Mouse (Mus musculus) hindbrain, embryonic 11.5 days (tissue): ENCODE measurements at regions not wholly inside any gene's neighbourhood (a gene's known extent, or its start where the extent isn't known, plus 50 kb on each side); places are given as distances from the start of the nearest gene placed in this dataset.

Source experiments
- ATAC-seq: fragments of 200-750 bp; cut with Nextera tagmentation; 2 replicates; pipeline ENCODE4 v1.8.0; 2017; ENCODE audit warnings: mild to moderate bottlenecking, moderate TSS enrichment, moderate library complexity; ENCODE audit not compliant: low FRiP score
- DNase-seq: peaks from one replicate; pipeline ENCODE4 v3.0.0-alpha.2; 2015; ENCODE audit warnings: low spot score
- H3K27ac ChIP-seq: fragments of 300-500 bp; sonication (generic); 2 replicates; pipeline ENCODE4 v1.5.1; 2014; ENCODE audit warnings: mild to moderate bottlenecking, low read depth, low read length
- H3K27me3 ChIP-seq: fragments of 300-500 bp; sonication (generic); 2 replicates; pipeline ENCODE4 v1.6.1; 2014; ENCODE audit warnings: mild to moderate bottlenecking, low read length, moderate library complexity, mixed read lengths; ENCODE audit not compliant: control insufficient read depth, insufficient read depth
- H3K36me3 ChIP-seq: fragments of 300-500 bp; sonication (generic); 2 replicates; pipeline ENCODE4 v1.6.1; 2014; ENCODE audit warnings: mild to moderate bottlenecking, low read length, moderate library complexity, mixed read lengths; ENCODE audit not compliant: control insufficient read depth, insufficient read depth
- H3K4me1 ChIP-seq: fragments of 300-500 bp; sonication (generic); replicated peaks from 2 replicates; pipeline ENCODE4 v1.6.1; 2014; ENCODE audit warnings: low read length, mixed read lengths; ENCODE audit not compliant: control insufficient read depth, insufficient read depth
- H3K4me2 ChIP-seq: fragments of 300-500 bp; sonication (generic); replicated peaks from 2 replicates; pipeline ENCODE4 v1.6.1; 2014; ENCODE audit warnings: mild to moderate bottlenecking, low read depth, low read length
- H3K4me3 ChIP-seq: fragments of 300-500 bp; sonication (generic); 2 replicates; pipeline ENCODE4 v1.5.1; 2014; ENCODE audit warnings: low read depth, low read length
- H3K9ac ChIP-seq: fragments of 300-500 bp; sonication (generic); 2 replicates; pipeline ENCODE4 v1.6.1; 2014; ENCODE audit warnings: low read depth, low read length
- H3K9me3 ChIP-seq: fragments of 300-500 bp; sonication (generic); 2 replicates; pipeline ENCODE4 v1.6.1; 2016; ENCODE audit warnings: low read length; ENCODE audit not compliant: control insufficient read depth
- WGBS: fragments of 180-500 bp; shearing (Covaris S2); extraction: QIAGEN DNeasy Blood & Tissue Kit; methylation state at CpG from one replicate; pipeline ENCODE4 v1.1.7; 2014; 5-methylcytosine and 5-hydroxymethylcytosine counted together

GRCm38 (mm10) chr13:42490956-42491680 is 189.3 kb upstream of the Phactr1 start:
- Histone ChIP-seq H3K4me3 (no peak overlapping the region), H3K27ac (no peak overlapping the region), H3K27me3 (no peaks in the 10 kb centered on the region), H3K9me3 (no peaks in the 10 kb centered on the region), H3K4me2 (no peak overlapping the region), H3K4me1 (no peaks in the 10 kb centered on the region), H3K36me3 (no peaks in the 10 kb centered on the region), H3K9ac (no peak overlapping the region)
- ATAC-seq = no peak
- 84% methylated on average over 4 of the region's 4 CpGs for WGBS
- no peak for DNase-seq

- Histone ChIP-seq H3K4me1 (no peaks in the 10 kb centered on the region), H3K4me2 (no peak overlapping the region), H3K4me3 (no peak overlapping the region), H3K36me3 (no peaks in the 10 kb centered on the region), H3K9me3 (no peaks in the 10 kb centered on the region), H3K9ac (no peak overlapping the region), H3K27ac (no peak overlapping the region), H3K27me3 (no peaks in the 10 kb centered on the region)
- DNase-seq = no peak
- ATAC-seq = no peak
- 87% methylated on average over 5 of the region's 5 CpGs for WGBS
Observed at GRCm38 (mm10) chr13:42494371-42494770, 186.1 kb upstream of the Phactr1 start.

- Histone ChIP-seq H3K27me3 (no peaks in the 10 kb centered on the region), H3K9ac (no peak overlapping the region), H3K9me3 (no peaks in the 10 kb centered on the region), H3K4me1 (no peaks in the 10 kb centered on the region), H3K4me2 (no peak overlapping the region), H3K36me3 (no peaks in the 10 kb centered on the region), H3K27ac (no peak overlapping the region), H3K4me3 (no peak overlapping the region)
- DNase-seq (no peak), ATAC-seq (no peak)
- WGBS = 74% methylated on average over 4 of the region's 4 CpGs
Observed at GRCm38 (mm10) chr13:42498351-42498750, 182.1 kb upstream of the Phactr1 start.

- Histone ChIP-seq H3K4me2 (no peak overlapping the region), H3K4me1 (no peaks in the 10 kb centered on the region), H3K36me3 (no peaks in the 10 kb centered on the region), H3K9me3 (no peaks in the 10 kb centered on the region), H3K27me3 (no peaks in the 10 kb centered on the region), H3K4me3 (no peak overlapping the region), H3K27ac (no peak overlapping the region), H3K9ac (no peak overlapping the region)
- 76% methylated on average over 5 of the region's 5 CpGs for WGBS
- no peak for ATAC-seq
- no peak for DNase-seq
Observed at GRCm38 (mm10) chr13:42507535-42507934, 172.9 kb upstream of the Phactr1 start.

- no peak overlapping the region for H3K9ac ChIP-seq
- WGBS = 81% methylated on average over 4 of the region's 4 CpGs
Observed at GRCm38 (mm10) chr13:42518686-42519085, 161.7 kb upstream of the Phactr1 start.

GRCm38 (mm10) chr13:42522553-42522952 is 157.9 kb upstream of the Phactr1 start:
- H3K9ac ChIP-seq = no peak overlapping the region
- ATAC-seq = no peak
- H3K36me3 ChIP-seq = no peaks in the 10 kb centered on the region
- no peak overlapping the region for H3K4me2 ChIP-seq
- no peaks in the 10 kb centered on the region for H3K9me3 ChIP-seq
- no peak overlapping the region for H3K27ac ChIP-seq
- no peaks in the 10 kb centered on the region for H3K4me1 ChIP-seq
- no peak for DNase-seq
- no peaks in the 10 kb centered on the region for H3K27me3 ChIP-seq
- H3K4me3 ChIP-seq = no peak overlapping the region

More at GRCm38 (mm10) chr13:42518686-42519085, 161.7 kb upstream of the Phactr1 start:
- H3K4me2 ChIP-seq = no peak overlapping the region
- no peaks in the 10 kb centered on the region for H3K27me3 ChIP-seq
- H3K9me3 ChIP-seq = no peaks in the 10 kb centered on the region
- H3K4me3 ChIP-seq = no peak overlapping the region
- no peak for ATAC-seq
- H3K4me1 ChIP-seq = no peaks in the 10 kb centered on the region
- no peak for DNase-seq
- H3K36me3 ChIP-seq = no peaks in the 10 kb centered on the region
- H3K27ac ChIP-seq = no peak overlapping the region

GRCm38 (mm10) chr13:42526163-42526562 is 154.3 kb upstream of the Phactr1 start:
- Histone ChIP-seq H3K27me3 (no peaks in the 10 kb centered on the region), H3K9ac (no peak overlapping the region), H3K27ac (no peak overlapping the region), H3K4me3 (no peak overlapping the region), H3K9me3 (no peaks in the 10 kb centered on the region), H3K4me2 (no peak overlapping the region), H3K36me3 (no peaks in the 10 kb centered on the region), H3K4me1 (no peaks in the 10 kb centered on the region)
- WGBS = 73% methylated on average over 4 of the region's 4 CpGs
- ATAC-seq (no peak), DNase-seq (no peak)

GRCm38 (mm10) chr13:42526966-42527365 is 153.5 kb upstream of the Phactr1 start:
- Histone ChIP-seq H3K4me2 (no peak overlapping the region), H3K36me3 (no peaks in the 10 kb centered on the region), H3K9me3 (no peaks in the 10 kb centered on the region), H3K27ac (no peak overlapping the region), H3K27me3 (no peaks in the 10 kb centered on the region), H3K4me1 (no peaks in the 10 kb centered on the region), H3K4me3 (no peak overlapping the region), H3K9ac (no peak overlapping the region)
- peak; percentile 39 for DNase-seq
- ATAC-seq = no peak
- WGBS = 30% methylated on average over 8 of the region's 8 CpGs

GRCm38 (mm10) chr13:42528169-42528568 is 152.3 kb upstream of the Phactr1 start:
- Histone ChIP-seq H3K36me3 (no peaks in the 10 kb centered on the region), H3K4me3 (no peak overlapping the region), H3K27ac (no peak overlapping the region), H3K4me1 (no peaks in the 10 kb centered on the region), H3K27me3 (no peaks in the 10 kb centered on the region), H3K4me2 (no peak overlapping the region), H3K9ac (no peak overlapping the region), H3K9me3 (no peaks in the 10 kb centered on the region)
- DNase-seq = no peak
- no peak for ATAC-seq
- 90% methylated on average over 2 of the region's 2 CpGs for WGBS
